12 mouse cellular contexts compared by ENCODE assay signal in genomic region chr8:111044003-111044734, GRCm38 (mm10). TPM values are rescaled to one million over a fixed set of nuclear protein-coding genes. Genes with fewer than 3 reads are reported as not detected.
A peak's percentile ranks its signal among the peaks of the same experiment; 100 is the strongest.
DNase-seq lines count a peak whose midpoint lies in the region; ATAC-seq and TF ChIP-seq lines count a peak whose summit lies in the region.
"Had no signal": no experiment of that assay in that cellular context is flagged by ENCODE, and none has a peak within 500 bp of the region (broad histone marks: within the 10 kb centered on the region; RNA-seq: fewer than 3 reads in every experiment).

No protein-coding gene starts in this region.

- no peak for ATAC-seq in liver, embryonic 14.5 days (ENCODE audit: insufficient read depth)
- no peak for ATAC-seq in liver, embryonic 11.5 days (replicated peaks; ENCODE audit: low FRiP score)
- ATAC-seq in CD4-positive, CD25-positive, alpha-beta regulatory T cell, adult 4 months = peak; percentile 56
- ATAC-seq in forebrain, embryonic 16.5 days = no peak

- DNase-seq in embryo, embryonic 10.5 days (ENCODE audit: low spot score) = peak; percentile 14
- no peak for DNase-seq in embryo, embryonic 11 days
- no peak for DNase-seq in liver, embryonic 14.5 days (ENCODE audit: low read depth in 3 of 3, low spot score in 3 of 3)
- DNase-seq in liver, embryonic 11.5 days (ENCODE audit: low spot score) = no peak
- peak; percentile 64 for DNase-seq in adrenal gland, postnatal 14 days
- no peak for DNase-seq in left cerebral cortex, adult 8-10 months (ENCODE audit: low spot score in 2 of 2)
- DNase-seq: gastrocnemius, postnatal 14 days; heart, postnatal 14 days; kidney, adult 8-10 months had no signal

- H3K36me3 ChIP-seq in liver, embryonic 14.5 days (replicated peaks; ENCODE audit: control insufficient read depth, insufficient read depth, low read depth) = peaks cover 99% of the 10 kb centered on the region
- H3K36me3 ChIP-seq in liver, embryonic 11.5 days (ENCODE audit: control insufficient read depth, insufficient read depth, low read length) = peaks cover 81% of the 10 kb centered on the region
- H3K36me3 ChIP-seq in forebrain, embryonic 16.5 days (ENCODE audit: control insufficient read depth, insufficient read depth) = peaks cover 76% of the 10 kb centered on the region

- H3K4me1 ChIP-seq in liver, embryonic 14.5 days (replicated peaks; ENCODE audit: control insufficient read depth in 2 of 2, insufficient read depth in 2 of 2, low read length in 1 of 2) = no peaks in the 10 kb centered on the region
- H3K4me1 ChIP-seq in liver, embryonic 11.5 days (replicated peaks; ENCODE audit: control insufficient read depth, insufficient read depth, low read length) = no peaks in the 10 kb centered on the region
- no peaks in the 10 kb centered on the region for H3K4me1 ChIP-seq in forebrain, embryonic 16.5 days (replicated peaks; ENCODE audit: control insufficient read depth, insufficient read depth, low read length)

- H3K27me3 ChIP-seq in liver, embryonic 14.5 days (ENCODE audit: control insufficient read depth, insufficient read depth, low read length) = no peaks in the 10 kb centered on the region
- no peaks in the 10 kb centered on the region for H3K27me3 ChIP-seq in liver, embryonic 11.5 days (replicated peaks; ENCODE audit: control insufficient read depth, insufficient read depth, low read length)
- no peaks in the 10 kb centered on the region for H3K27me3 ChIP-seq in forebrain, embryonic 16.5 days (replicated peaks; ENCODE audit: control insufficient read depth, insufficient read depth, low read length)

- TF ChIP-seq EP300 in liver, embryonic 14.5 days (IDR thresholded peaks at IDR 0.05; ENCODE audit: low read depth) = no peak

- no peak overlapping the region for H3K4me2 ChIP-seq in liver, embryonic 14.5 days (ENCODE audit: low read depth)
- H3K4me2 ChIP-seq in liver, embryonic 11.5 days = no peak overlapping the region
- no peak overlapping the region for H3K4me2 ChIP-seq in forebrain, embryonic 16.5 days (ENCODE audit: low read length)

- H3K27ac ChIP-seq in liver, embryonic 14.5 days = no peak overlapping the region
- H3K27ac ChIP-seq in liver, embryonic 11.5 days (ENCODE audit: low read depth, low read length) = no peak overlapping the region
- H3K27ac ChIP-seq in forebrain, embryonic 16.5 days (ENCODE audit: low read length) = no peak overlapping the region

- H3K9me3 ChIP-seq in liver, embryonic 14.5 days (ENCODE audit: control insufficient read depth, low read length) = no peaks in the 10 kb centered on the region
- H3K9me3 ChIP-seq in liver, embryonic 11.5 days (ENCODE audit: control insufficient read depth, low read length) = no peaks in the 10 kb centered on the region
- H3K9me3 ChIP-seq in forebrain, embryonic 16.5 days (ENCODE audit: control insufficient read depth, low read length) = no peaks in the 10 kb centered on the region

- H3K9ac ChIP-seq in liver, embryonic 14.5 days (replicated peaks) = no peak overlapping the region
- no peak overlapping the region for H3K9ac ChIP-seq in liver, embryonic 11.5 days (ENCODE audit: low read depth, low read length)
- no peak overlapping the region for H3K9ac ChIP-seq in forebrain, embryonic 16.5 days (replicated peaks; ENCODE audit: low read depth, low read length)

- H3K4me3 ChIP-seq in liver, embryonic 14.5 days (ENCODE audit: insufficient read depth in 1 of 2, low read depth in 2 of 2, low read length in 2 of 2) = no peak overlapping the region
- no peak overlapping the region for H3K4me3 ChIP-seq in liver, embryonic 11.5 days (ENCODE audit: low read depth, low read length)
- H3K4me3 ChIP-seq in forebrain, embryonic 16.5 days (replicated peaks; ENCODE audit: low read length) = no peak overlapping the region

- 31% methylated on average over 2 of the region's 2 CpGs for WGBS in liver, embryonic 14.5 days (ENCODE audit: insufficient replicate concordance)
- 48% methylated on average over 2 of the region's 2 CpGs for WGBS in liver, embryonic 11.5 days
- WGBS in forebrain, embryonic 16.5 days = 45% methylated on average over 2 of the region's 2 CpGs

- peak; percentile 34; the same call in 1 of the 2 replicates for TF ChIP-seq CTCF in liver, embryonic 14.5 days (IDR thresholded peaks at IDR 0.05; ENCODE audit: low read depth)

RNA-seq across cellular contexts. Expression of gene Aars, which starts 11.2 kb away (rescaled TPM):
- polyA plus RNA-seq in liver, embryonic 14.5 days (2012; rRNA removed) = 22.0 and 30.2 TPM in 2 replicates
- polyA plus RNA-seq in liver, embryonic 14.5 days (2014; fragmentation: Nextera tagmentation; extraction: Ambion mirVana) = 46.7 and 51.1 TPM in 2 replicates
- 86.5 and 96.2 TPM in 2 replicates for polyA plus RNA-seq in liver, embryonic 11.5 days (2014; fragmentation: Nextera tagmentation; extraction: Ambion mirVana)
- polyA plus RNA-seq in CD4-positive, CD25-positive, alpha-beta regulatory T cell, adult 4 months (2017; shearing (Covaris generic)) = 10 to 100 TPM; 18.6 to 38.6 TPM
- 83.5 and 95.6 TPM in 2 replicates for total RNA-seq in adrenal gland, postnatal 14 days (2021)
- total RNA-seq in left cerebral cortex, adult 8-10 months (2022) = 100 to 1,000 TPM in 1 of 4 experiments, 10 to 100 TPM in 3; 82.5 to 110 (median 95.8) TPM
- polyA plus RNA-seq in forebrain, embryonic 16.5 days (2015; fragmentation: Nextera tagmentation; extraction: Ambion mirVana) = 72.1 and 80.1 TPM in 2 replicates

RNA-seq across cellular contexts. Expression of gene Exosc6, which starts 12.0 kb away (rescaled TPM):
- polyA plus RNA-seq in liver, embryonic 14.5 days (2012; rRNA removed) = 8.1 and 9.9 TPM in 2 replicates
- polyA plus RNA-seq in liver, embryonic 14.5 days (2014; fragmentation: Nextera tagmentation; extraction: Ambion mirVana) = 7.2 and 7.8 TPM in 2 replicates
- 25.7 and 31.6 TPM in 2 replicates for polyA plus RNA-seq in liver, embryonic 11.5 days (2014; fragmentation: Nextera tagmentation; extraction: Ambion mirVana)
- not detected for polyA plus RNA-seq in CD4-positive, CD25-positive, alpha-beta regulatory T cell, adult 4 months (2017; shearing (Covaris generic))
- not detected in 2 replicates for total RNA-seq in adrenal gland, postnatal 14 days (2021)
- total RNA-seq in left cerebral cortex, adult 8-10 months (2022) = not detected
- not detected in 2 replicates for polyA plus RNA-seq in forebrain, embryonic 16.5 days (2015; fragmentation: Nextera tagmentation; extraction: Ambion mirVana)
- total RNA-seq: gastrocnemius, postnatal 14 days; heart, postnatal 14 days had no signal

RNA-seq across cellular contexts. Expression of gene Ddx19b, which starts 12.6 kb away (rescaled TPM):
- polyA plus RNA-seq in liver, embryonic 14.5 days (2012; rRNA removed) = 1.7 and 2.4 TPM in 2 replicates
- polyA plus RNA-seq in liver, embryonic 14.5 days (2014; fragmentation: Nextera tagmentation; extraction: Ambion mirVana) = 2.8 and 3.0 TPM in 2 replicates
- 7.1 TPM in 2 replicates for polyA plus RNA-seq in liver, embryonic 11.5 days (2014; fragmentation: Nextera tagmentation; extraction: Ambion mirVana)
- polyA plus RNA-seq in CD4-positive, CD25-positive, alpha-beta regulatory T cell, adult 4 months (2017; shearing (Covaris generic)) = 10 to 100 TPM in 1 of 2 experiments, 1 to 10 TPM in 1; 5.5 to 12.0 TPM
- total RNA-seq in adrenal gland, postnatal 14 days (2021) = 12.1 and 12.6 TPM in 2 replicates
- total RNA-seq in left cerebral cortex, adult 8-10 months (2022) = 10 to 100 TPM; 17.9 to 20.5 (median 18.9) TPM
- 8.7 and 10.2 TPM in 2 replicates for polyA plus RNA-seq in forebrain, embryonic 16.5 days (2015; fragmentation: Nextera tagmentation; extraction: Ambion mirVana)

RNA-seq across cellular contexts. Expression of gene Ddx19a, which starts 46.6 kb away (rescaled TPM):
- 20.1 and 29.0 TPM in 2 replicates for polyA plus RNA-seq in liver, embryonic 14.5 days (2012; rRNA removed)
- polyA plus RNA-seq in liver, embryonic 14.5 days (2014; fragmentation: Nextera tagmentation; extraction: Ambion mirVana) = 12.8 and 14.4 TPM in 2 replicates
- 35.0 TPM in 2 replicates for polyA plus RNA-seq in liver, embryonic 11.5 days (2014; fragmentation: Nextera tagmentation; extraction: Ambion mirVana)
- polyA plus RNA-seq in CD4-positive, CD25-positive, alpha-beta regulatory T cell, adult 4 months (2017; shearing (Covaris generic)) = 10 to 100 TPM; 13.8 to 13.9 TPM
- total RNA-seq in adrenal gland, postnatal 14 days (2021) = 47.4 and 54.0 TPM in 2 replicates
- 10 to 100 TPM; 24.6 to 27.5 (median 26.4) TPM for total RNA-seq in left cerebral cortex, adult 8-10 months (2022)
- 11.7 and 11.9 TPM in 2 replicates for polyA plus RNA-seq in forebrain, embryonic 16.5 days (2015; fragmentation: Nextera tagmentation; extraction: Ambion mirVana)

RNA-seq across cellular contexts. Expression of gene Clec18a, which starts 48.1 kb away (rescaled TPM):
- polyA plus RNA-seq in liver, embryonic 14.5 days (2012; rRNA removed) = not detected in 2 replicates
- not detected in 2 replicates for polyA plus RNA-seq in liver, embryonic 14.5 days (2014; fragmentation: Nextera tagmentation; extraction: Ambion mirVana)
- polyA plus RNA-seq in liver, embryonic 11.5 days (2014; fragmentation: Nextera tagmentation; extraction: Ambion mirVana) = not detected in 2 replicates
- not detected for polyA plus RNA-seq in CD4-positive, CD25-positive, alpha-beta regulatory T cell, adult 4 months (2017; shearing (Covaris generic))
- 0.19 TPM in 1 of 2 replicates, not detected in the other for total RNA-seq in adrenal gland, postnatal 14 days (2021)
- 1 to 10 TPM; 2.3 to 4.0 (median 3.3) TPM for total RNA-seq in left cerebral cortex, adult 8-10 months (2022)
- polyA plus RNA-seq in forebrain, embryonic 16.5 days (2015; fragmentation: Nextera tagmentation; extraction: Ambion mirVana) = 0.28 and 0.67 TPM in 2 replicates
- polyA plus RNA-seq: lung, embryonic 16.5 days had no signal

Comparison
In these comparisons a context has a peak if more than half of its experiments do, and no peak if none do; other contexts are left out.
1. DNase-seq: peak in embryo, embryonic 10.5 days (single experiment) and adrenal gland, postnatal 14 days (single experiment); none in embryo, embryonic 11 days (single experiment), liver, embryonic 14.5 days (0 of 3), liver, embryonic 11.5 days (single experiment) and left cerebral cortex, adult 8-10 months (0 of 2).